In genomic region chr7:39655709-39656397, GRCm38 (mm10) we compare ENCODE assay signal across 7 mouse cellular contexts.
A peak's percentile ranks its signal among the peaks of the same experiment; 100 is the strongest.
DNase-seq lines count a peak whose midpoint lies in the region; ATAC-seq and TF ChIP-seq lines count a peak whose summit lies in the region.

No protein-coding gene starts in this region.

- H3K36me3 ChIP-seq in testis, adult 2 months (ENCODE audit: control insufficient read depth, insufficient read depth, low read length): no peaks in the 10 kb centered on the region
- H3K36me3 ChIP-seq in embryonic facial prominence, embryonic 14.5 days (ENCODE audit: control insufficient read depth, insufficient read depth, low read length): no peaks in the 10 kb centered on the region
- no peaks in the 10 kb centered on the region for H3K36me3 ChIP-seq in intestine, embryonic 16.5 days (ENCODE audit: control insufficient read depth, insufficient read depth, low read length)
- no peaks in the 10 kb centered on the region for H3K36me3 ChIP-seq in neural tube, embryonic 12.5 days

- H3K27me3 ChIP-seq in testis, adult 2 months (ENCODE audit: control insufficient read depth, insufficient read depth, low read length): no peaks in the 10 kb centered on the region
- H3K27me3 ChIP-seq in embryonic facial prominence, embryonic 14.5 days (replicated peaks; ENCODE audit: control insufficient read depth, insufficient read depth, low read length): no peaks in the 10 kb centered on the region
- no peaks in the 10 kb centered on the region for H3K27me3 ChIP-seq in intestine, embryonic 16.5 days (replicated peaks; ENCODE audit: control insufficient read depth, insufficient read depth, low read length)
- H3K27me3 ChIP-seq in neural tube, embryonic 12.5 days (replicated peaks): no peaks in the 10 kb centered on the region

- TF ChIP-seq CTCF in testis, adult 2 months (IDR thresholded peaks at IDR 0.05; ENCODE audit: control insufficient read depth, insufficient read depth, insufficient replicate concordance, low read depth, low read length): no peak

- peak overlapping the region; percentile 70 for H3K9ac ChIP-seq in embryonic facial prominence, embryonic 14.5 days (ENCODE audit: low read depth, low read length)
- peak overlapping the region; percentile 66 for H3K9ac ChIP-seq in intestine, embryonic 16.5 days (ENCODE audit: low read depth, low read length)
- H3K9ac ChIP-seq in neural tube, embryonic 12.5 days: peak overlapping the region; percentile 61

- H3K4me2 ChIP-seq in embryonic facial prominence, embryonic 14.5 days (ENCODE audit: low read depth, low read length): peak overlapping the region; percentile 67
- peak overlapping the region; percentile 54 for H3K4me2 ChIP-seq in intestine, embryonic 16.5 days (ENCODE audit: low read depth, low read length)
- H3K4me2 ChIP-seq in neural tube, embryonic 12.5 days (replicated peaks): peak overlapping the region; percentile 62

- no peak for DNase-seq in testis, postnatal 14 days (ENCODE audit: low spot score)
- DNase-seq in embryonic facial prominence, embryonic 14.5 days (ENCODE audit: low spot score): peak; percentile 3
- DNase-seq in adrenal gland, adult 18-20 months (ENCODE audit: low spot score in 2 of 2): no peak
- DNase-seq in frontal cortex, postnatal 14 days (ENCODE audit: low spot score in 2 of 2): no peak

- 0 out of 2 replicates have a peak, but pooled peaks have one; percentile 17 for ATAC-seq in embryonic facial prominence, embryonic 14.5 days (ENCODE audit: low read depth)
- peak; percentile 65 for ATAC-seq in intestine, embryonic 16.5 days
- ATAC-seq in neural tube, embryonic 12.5 days (ENCODE audit: low FRiP score, low read depth): peak; percentile 72

- H3K4me1 ChIP-seq in testis, adult 2 months (ENCODE audit: control insufficient read depth, insufficient read depth, low read length): no peaks in the 10 kb centered on the region
- no peaks in the 10 kb centered on the region; the same call in 1 of the 2 replicates for H3K4me1 ChIP-seq in embryonic facial prominence, embryonic 14.5 days (ENCODE audit: control insufficient read depth, insufficient read depth, low read length)
- H3K4me1 ChIP-seq in intestine, embryonic 16.5 days (ENCODE audit: control insufficient read depth, insufficient read depth, low read length): peaks cover 4% of the 10 kb centered on the region; the same call in 1 of the 2 replicates
- peaks cover 4% of the 10 kb centered on the region; the same call in 1 of the 2 replicates for H3K4me1 ChIP-seq in neural tube, embryonic 12.5 days

- WGBS in embryonic facial prominence, embryonic 14.5 days: 35% methylated on average over 13 of the region's 13 CpGs
- WGBS in intestine, embryonic 16.5 days: 22% methylated on average over 13 of the region's 13 CpGs
- 30% methylated on average over 13 of the region's 13 CpGs for WGBS in neural tube, embryonic 12.5 days

- H3K27ac ChIP-seq in testis, adult 2 months (ENCODE audit: control insufficient read depth, insufficient read depth, low read depth, low read length): no peak overlapping the region
- peak overlapping the region; percentile 84 for H3K27ac ChIP-seq in embryonic facial prominence, embryonic 14.5 days (replicated peaks; ENCODE audit: low read depth, low read length)
- H3K27ac ChIP-seq in intestine, embryonic 16.5 days (ENCODE audit: low read length): peak overlapping the region; percentile 41
- peak overlapping the region; percentile 59 for H3K27ac ChIP-seq in neural tube, embryonic 12.5 days

- peak overlapping the region; percentile 34 for H3K4me3 ChIP-seq in testis, adult 2 months (ENCODE audit: control insufficient read depth, low read depth, low read length)
- H3K4me3 ChIP-seq in embryonic facial prominence, embryonic 14.5 days (ENCODE audit: low read depth, low read length): peak overlapping the region; percentile 46
- peak overlapping the region; percentile 46 for H3K4me3 ChIP-seq in intestine, embryonic 16.5 days (ENCODE audit: low read length)
- H3K4me3 ChIP-seq in neural tube, embryonic 12.5 days: peak overlapping the region; percentile 40

- TF ChIP-seq POLR2A in testis, adult 2 months (IDR thresholded peaks at IDR 0.05; ENCODE audit: control insufficient read depth, low read depth, low read length): no peak

- H3K9me3 ChIP-seq in embryonic facial prominence, embryonic 14.5 days (ENCODE audit: control insufficient read depth, low read length): no peaks in the 10 kb centered on the region
- no peaks in the 10 kb centered on the region for H3K9me3 ChIP-seq in intestine, embryonic 16.5 days (ENCODE audit: control insufficient read depth, low read length)
- no peaks in the 10 kb centered on the region for H3K9me3 ChIP-seq in neural tube, embryonic 12.5 days

Comparison
In these comparisons a context has a peak if more than half of its experiments do, and no peak if none do; other contexts are left out.
1. ATAC-seq: peak in every context shown above with its lines; median percentile 72 in neural tube, embryonic 12.5 days; 65 in intestine, embryonic 16.5 days; 17 in embryonic facial prominence, embryonic 14.5 days.